ENCODE assay signal across 25 mouse cellular contexts in genomic region chr10:61248596-61249114, GRCm38 (mm10). TPM values are rescaled to one million over a fixed set of nuclear protein-coding genes. Genes with fewer than 3 reads are reported as not detected.
"Had no signal": no experiment of that assay in that cellular context is flagged by ENCODE, and none has a peak within 500 bp of the region (broad histone marks: within the 10 kb centered on the region; RNA-seq: fewer than 3 reads in every experiment).

No protein-coding gene starts in this region.

- H3K27me3 ChIP-seq: liver, embryonic 15.5 days; lung, embryonic 15.5 days; midbrain, embryonic 13.5 days; midbrain, embryonic 15.5 days; neural tube, embryonic 13.5 days; neural tube, embryonic 15.5 days had no signal

- H3K4me1 ChIP-seq: liver, embryonic 15.5 days; midbrain, embryonic 15.5 days; neural tube, embryonic 15.5 days had no signal

- H3K9ac ChIP-seq: liver, embryonic 15.5 days; liver, postnatal 0 days; lung, embryonic 15.5 days; midbrain, embryonic 13.5 days; midbrain, embryonic 15.5 days; neural tube, embryonic 13.5 days; neural tube, embryonic 15.5 days had no signal

- ATAC-seq: liver, postnatal 0 days; midbrain, embryonic 13.5 days; midbrain, embryonic 15.5 days had no signal

- DNase-seq: liver, postnatal 0 days; lung, adult 2 months; lung, postnatal 14 days; retina, postnatal 1 day; right cerebral cortex, adult 18-20 months; right cerebral cortex, postnatal 25 days; right cerebral cortex, postnatal 4 days; spleen, adult 18-20 months; thymus, adult 18-20 months; thymus, postnatal 14 days; thymus, postnatal 36 days had no signal

- H3K36me3 ChIP-seq: liver, embryonic 15.5 days; lung, embryonic 15.5 days; midbrain, embryonic 13.5 days; midbrain, embryonic 15.5 days; neural tube, embryonic 13.5 days; neural tube, embryonic 15.5 days had no signal

- H3K9me3 ChIP-seq: liver, embryonic 15.5 days; lung, embryonic 15.5 days; midbrain, embryonic 13.5 days; midbrain, embryonic 15.5 days; neural tube, embryonic 15.5 days had no signal

- H3K27ac ChIP-seq: liver, embryonic 15.5 days; lung, embryonic 15.5 days; macrophage; midbrain, embryonic 13.5 days; midbrain, embryonic 15.5 days; neural tube, embryonic 13.5 days; neural tube, embryonic 15.5 days had no signal

- H3K4me3 ChIP-seq: liver, embryonic 15.5 days; lung, embryonic 15.5 days; megakaryocyte, embryonic 14.5 days; midbrain, embryonic 13.5 days; midbrain, embryonic 15.5 days; neural tube, embryonic 13.5 days; neural tube, embryonic 15.5 days had no signal

- H3K4me2 ChIP-seq: liver, embryonic 15.5 days; lung, embryonic 15.5 days; midbrain, embryonic 11.5 days; midbrain, embryonic 13.5 days; midbrain, embryonic 15.5 days; neural tube, embryonic 13.5 days; neural tube, embryonic 15.5 days had no signal

RNA-seq across cellular contexts. Expression of gene Adamts14, which starts 24.6 kb away (rescaled TPM):
- total RNA-seq: megakaryocyte progenitor cell, adult 5-6 weeks had no signal

RNA-seq across cellular contexts. Expression of gene Prf1, which starts 49.0 kb away (rescaled TPM):
- total RNA-seq: megakaryocyte progenitor cell, adult 5-6 weeks; midbrain, postnatal 0 days had no signal
- polyA plus RNA-seq: lung, embryonic 15.5 days; macrophage; midbrain, embryonic 13.5 days; midbrain, postnatal 0 days; neural tube, embryonic 11.5 days; neural tube, embryonic 13.5 days; neural tube, embryonic 15.5 days; stomach, embryonic 14.5 days; stomach, embryonic 16.5 days had no signal
